Mouse (Mus musculus) kidney, embryonic 14.5 days (tissue): ENCODE data around the gene Chil1. TPM values are rescaled to one million over a fixed set of nuclear protein-coding genes. Genes with fewer than 3 reads are reported as not detected.
A peak's percentile ranks its signal among the peaks of the same experiment; 100 is the strongest.

Source experiments
- ATAC-seq: fragments of 200-750 bp; cut with Nextera tagmentation; 2 replicates; pipeline ENCODE4 v1.8.0; 2017; ENCODE audit warnings: moderate number of reproducible peaks, mild to moderate bottlenecking, moderate TSS enrichment, moderate library complexity; ENCODE audit not compliant: low FRiP score, low TSS enrichment
- H3K27ac ChIP-seq: fragments of 300-500 bp; sonication (generic); 2 replicates; pipeline ENCODE4 v1.5.1; 2014; ENCODE audit warnings: low read depth, mild to moderate bottlenecking, low read length, moderate library complexity, mixed read lengths
- H3K27me3 ChIP-seq: fragments of 300-500 bp; sonication (generic); 2 replicates; pipeline ENCODE4 v1.6.1; 2014; ENCODE audit warnings: mild to moderate bottlenecking, low read length; ENCODE audit not compliant: control insufficient read depth, insufficient read depth
- H3K36me3 ChIP-seq: fragments of 300-500 bp; sonication (generic); 2 replicates; pipeline ENCODE4 v1.6.1; 2014; ENCODE audit warnings: low read length, mixed read lengths; ENCODE audit not compliant: control insufficient read depth, insufficient read depth
- H3K4me1 ChIP-seq: fragments of 300-500 bp; sonication (generic); 2 replicates; pipeline ENCODE4 v1.6.1; 2014; ENCODE audit warnings: low read length, mixed read lengths; ENCODE audit not compliant: control insufficient read depth, insufficient read depth
- H3K4me2 ChIP-seq: fragments of 300-500 bp; sonication (generic); replicated peaks from 2 replicates; pipeline ENCODE4 v1.6.1; 2014; ENCODE audit warnings: low read depth, mild to moderate bottlenecking, low read length
- H3K4me3 ChIP-seq: fragments of 300-500 bp; sonication (generic); 2 replicates; pipeline ENCODE4 v1.5.1; 2014; ENCODE audit warnings: mild to moderate bottlenecking, low read length
- H3K9ac ChIP-seq: fragments of 300-500 bp; sonication (generic); 2 replicates; pipeline ENCODE4 v1.6.1; 2014; ENCODE audit warnings: low read depth, mild to moderate bottlenecking, low read length, moderate library complexity
- H3K9me3 ChIP-seq: fragments of 300-500 bp; sonication (generic); 2 replicates; pipeline ENCODE4 v1.6.1; 2016; ENCODE audit warnings: low read length; ENCODE audit not compliant: control insufficient read depth
- WGBS: fragments of 180-500 bp; shearing (Covaris S2); extraction: QIAGEN DNeasy Blood & Tissue Kit; methylation state at CpG from one replicate; pipeline ENCODE4 v1.1.7; 2014; 5-methylcytosine and 5-hydroxymethylcytosine counted together
- polyA plus RNA-seq: library from polyadenylated mRNA; unstranded; fragments of >200 nt; fragmentation: Nextera tagmentation; extraction: Ambion mirVana; gene quantifications from 2 replicates; pipeline ENCODE4 v1.2.1, GENCODE M21; 2014

The Chil1 gene
- polyA plus RNA-seq, 1 experiment from 2014 or later, result 1.6 TPM

GRCm38 (mm10) chr1:134236142-134236541 lies 54.2 kb downstream of the Chil1 start:
- ATAC-seq, result 0 out of 2 replicates have a peak, but pooled peaks have one; percentile 25
- Histone ChIP-seq H3K27me3 (peaks cover 29% of the 10 kb centered on the region), H3K4me3 (0 out of 2 replicates have a peak overlapping the region, but pooled peaks have one; percentile 47), H3K9me3 (no peaks in the 10 kb centered on the region), H3K4me1 (peaks cover 25% of the 10 kb centered on the region), H3K36me3 (no peaks in the 10 kb centered on the region), H3K27ac (no peak overlapping the region), H3K9ac (no peak overlapping the region), H3K4me2 (no peak overlapping the region)
- 35% methylated on average over 3 of the region's 3 CpGs for WGBS

GRCm38 (mm10) chr1:134237438-134237837 lies 55.5 kb downstream of the Chil1 start:
- H3K4me2 ChIP-seq, result no peak overlapping the region
- WGBS, result 70% methylated on average over 3 of the region's 3 CpGs
- peaks cover 23% of the 10 kb centered on the region for H3K4me1 ChIP-seq
- peaks cover 29% of the 10 kb centered on the region for H3K27me3 ChIP-seq
- H3K9ac ChIP-seq, result no peak overlapping the region
- H3K36me3 ChIP-seq, result no peaks in the 10 kb centered on the region
- H3K27ac ChIP-seq, result no peak overlapping the region
- no peak for ATAC-seq
- no peak overlapping the region for H3K4me3 ChIP-seq
- no peaks in the 10 kb centered on the region for H3K9me3 ChIP-seq

Other genes starting within 250 kb of the Chil1 start
- 1.7 and 4.0 TPM in 2 replicates for gene Fmod, start 144.9 kb upstream of the Chil1 start, polyA plus RNA-seq
- 20.8 and 28.6 TPM in 2 replicates for gene Btg2, start 103.1 kb upstream of the Chil1 start, polyA plus RNA-seq
- gene Chit1, start 70.9 kb upstream of the Chil1 start, polyA plus RNA-seq, result 0.14 and 0.28 TPM in 2 replicates
- 0.27 and 0.36 TPM in 2 replicates for gene Mybph, start 11.3 kb downstream of the Chil1 start, polyA plus RNA-seq
- 3.2 TPM in 2 replicates for gene Adora1, start 53.3 kb downstream of the Chil1 start, polyA plus RNA-seq
- gene Myog, start 107.8 kb downstream of the Chil1 start, polyA plus RNA-seq, result 0.97 and 1.4 TPM in 2 replicates
- gene Ppfia4, start 150.8 kb downstream of the Chil1 start, polyA plus RNA-seq, result 1.6 and 2.7 TPM in 2 replicates
- 57.0 and 91.3 TPM in 2 replicates for gene Tmem183a, start 179.8 kb downstream of the Chil1 start, polyA plus RNA-seq
- not detected in 2 replicates for gene 4933406M09Rik, start 203.8 kb downstream of the Chil1 start, polyA plus RNA-seq
- 28.4 and 36.7 TPM in 2 replicates for gene Cyb5r1, start 223.4 kb downstream of the Chil1 start, polyA plus RNA-seq
- 77.4 and 91.3 TPM in 2 replicates for gene Adipor1, start 233.2 kb downstream of the Chil1 start, polyA plus RNA-seq